Mouse (Mus musculus) kidney, adult 9 months (tissue): ENCODE measurements around the gene Crp.

Source experiments
- DNase-seq: peaks from one replicate; pipeline ENCODE4 v3.0.0; 2022

Gene Crp

DNA sequence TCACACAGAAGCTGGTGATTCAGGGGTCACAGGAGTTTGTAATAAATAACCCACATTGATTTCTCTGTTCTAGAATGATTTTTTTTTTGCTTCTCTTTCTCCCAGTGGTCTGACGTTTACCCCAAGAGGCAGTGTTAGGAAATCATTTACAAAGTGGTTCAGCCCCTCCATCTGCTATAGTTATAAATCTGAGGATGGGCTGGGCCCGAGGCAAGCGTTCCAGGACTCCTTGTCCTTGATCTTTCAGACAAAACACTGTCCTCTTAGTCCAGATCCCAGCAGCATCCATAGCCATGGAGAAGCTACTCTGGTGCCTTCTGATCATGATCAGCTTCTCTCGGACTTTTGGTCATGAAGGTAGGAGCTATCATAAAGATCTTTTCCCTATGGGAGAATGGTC, at the start of gene Crp:
Crp (plus strand) TSS at position 212 of the 400 bp plus-strand sequence.
- DNase-seq = no peak

DNA sequence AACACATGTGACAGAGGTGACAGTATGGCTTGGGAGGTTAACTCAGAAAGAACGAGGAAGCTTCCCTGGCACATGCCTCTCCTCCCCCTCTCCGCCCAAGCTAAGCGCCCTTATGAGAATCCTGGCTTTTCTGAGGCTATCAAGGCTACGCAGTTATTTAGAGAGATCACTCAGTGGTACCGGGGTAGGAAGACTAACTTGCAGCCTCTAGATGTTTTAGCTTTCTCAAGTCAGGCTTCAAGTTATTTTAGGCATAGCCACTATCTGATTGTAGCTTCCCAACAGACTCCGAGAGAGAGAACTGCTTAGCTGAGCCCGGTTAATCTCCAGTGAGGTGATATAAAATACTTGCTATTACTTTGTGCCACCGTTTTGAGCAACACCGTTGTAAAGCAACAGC, 48.5 kb upstream of the Crp start:
- no peak for DNase-seq

DNA sequence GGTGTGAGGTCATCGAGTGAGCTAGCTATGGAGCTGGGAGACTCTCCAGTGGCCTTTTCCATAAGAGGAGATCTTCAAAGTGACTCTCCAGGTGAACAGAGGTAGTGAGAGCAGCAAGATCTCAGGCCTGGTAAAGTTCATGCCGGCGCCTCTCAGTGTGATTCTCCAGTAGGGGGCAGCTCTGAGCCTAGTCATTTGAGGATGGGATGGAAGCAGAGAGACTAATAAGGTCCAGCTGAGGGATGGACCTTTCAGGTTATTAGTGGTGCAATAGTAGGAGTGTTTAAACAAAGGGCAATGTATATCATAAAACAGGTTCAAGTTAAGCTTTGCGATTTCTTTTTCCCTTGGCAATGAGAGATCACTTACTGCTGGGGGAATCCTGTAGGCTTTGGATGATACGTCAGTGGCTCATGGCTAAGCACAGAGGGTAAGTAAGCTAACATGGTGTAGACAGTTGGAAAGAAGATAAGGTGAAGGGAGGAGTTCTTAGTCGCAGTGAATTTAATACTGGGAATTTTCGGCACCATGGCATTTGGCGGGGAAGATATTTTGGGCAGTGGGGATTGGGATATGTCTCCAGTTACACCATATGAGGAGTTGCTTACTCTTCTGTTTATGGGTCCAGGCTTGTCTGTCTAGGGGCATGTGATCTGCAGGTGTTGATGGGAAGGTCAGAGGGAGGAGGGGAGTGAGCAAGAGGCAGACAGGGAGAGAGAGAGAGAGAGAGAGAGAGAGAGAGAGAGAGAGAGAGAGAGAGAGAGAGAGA, 47.2 kb upstream of the Crp start:
- DNase-seq = no peak

DNA sequence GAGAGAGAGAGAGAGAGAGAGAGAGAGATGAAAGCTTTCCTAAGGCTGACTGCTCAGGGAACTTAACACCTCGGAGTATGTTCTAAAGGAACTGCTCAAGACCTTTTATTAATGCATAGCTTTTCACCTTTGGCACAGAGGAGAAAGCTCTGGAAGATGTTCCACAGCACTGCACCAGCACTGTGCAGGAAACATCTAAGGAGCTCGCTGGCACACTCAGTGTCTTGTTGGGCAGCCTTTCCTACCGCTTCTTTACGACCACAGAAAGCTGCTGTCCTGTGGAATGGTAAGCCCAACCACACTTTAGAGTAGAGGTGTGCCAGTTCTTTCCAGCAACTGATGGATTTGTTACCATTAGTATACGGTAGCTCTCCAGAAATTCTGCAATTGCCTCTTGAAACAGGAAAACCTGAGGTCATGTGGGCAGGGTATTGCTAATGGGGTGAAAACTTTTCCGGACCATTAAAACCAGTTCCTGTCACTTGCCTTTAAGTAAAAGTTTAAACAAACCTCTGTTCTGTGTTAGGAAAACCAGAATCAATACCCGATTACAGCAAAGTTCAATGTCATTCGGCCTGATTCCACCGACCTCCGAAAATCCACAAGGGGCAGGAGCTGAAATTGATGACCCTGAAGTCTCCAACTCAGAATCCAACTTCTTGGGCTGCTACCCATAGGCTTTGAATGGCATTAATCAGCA, 46.4 kb upstream of the Crp start:
- no peak for DNase-seq

DNA sequence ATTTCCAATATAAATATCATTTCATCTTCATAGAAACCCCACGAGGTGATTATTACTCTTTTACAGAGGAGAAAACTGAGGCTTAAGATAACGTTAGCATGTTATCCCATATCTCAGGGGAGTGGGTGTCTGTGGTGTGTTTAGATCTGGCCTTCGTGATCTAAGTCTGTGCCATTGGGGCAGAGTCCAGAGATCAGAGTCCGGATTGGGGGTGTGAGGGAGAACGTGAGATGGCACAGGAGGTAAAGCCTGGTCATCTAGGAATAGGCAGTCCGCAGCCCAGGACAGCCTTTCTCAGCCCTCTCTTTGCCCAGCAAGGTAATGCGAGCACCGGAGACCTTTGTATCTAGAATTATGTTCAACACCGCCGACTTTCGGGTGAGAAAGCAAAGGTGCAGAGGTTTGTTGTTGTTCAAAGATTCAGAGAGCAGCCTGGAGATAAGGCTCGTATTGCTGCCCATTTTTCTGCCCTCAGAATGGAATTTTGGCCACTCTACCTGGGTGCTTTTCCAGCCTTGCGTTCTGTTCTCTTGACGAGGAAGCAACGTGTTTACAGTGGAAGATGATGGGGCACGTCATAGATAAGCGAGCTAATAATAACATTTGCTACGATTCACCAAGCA, 45.7 kb upstream of the Crp start:
- no peak for DNase-seq

DNA sequence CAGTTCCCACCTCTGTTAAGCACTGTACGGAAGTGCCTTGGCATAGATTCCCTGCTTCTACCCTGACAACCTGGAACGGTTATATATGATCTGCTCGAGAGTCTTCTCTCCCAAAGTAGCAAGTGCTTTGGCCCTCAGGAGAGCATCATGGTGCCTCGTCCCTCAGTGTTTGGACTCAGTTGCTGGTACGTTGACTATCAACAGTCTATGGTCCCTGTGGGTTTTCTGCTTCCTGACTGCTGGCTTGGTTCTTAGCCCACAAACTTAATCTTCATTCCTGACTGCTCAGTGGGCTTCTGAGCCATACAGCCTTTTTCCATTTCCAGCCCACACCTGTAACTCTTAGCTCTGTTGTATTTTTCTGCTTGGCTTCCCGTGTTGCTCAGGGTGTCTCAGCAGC, 44.0 kb upstream of the Crp start:
- DNase-seq = no peak

DNA sequence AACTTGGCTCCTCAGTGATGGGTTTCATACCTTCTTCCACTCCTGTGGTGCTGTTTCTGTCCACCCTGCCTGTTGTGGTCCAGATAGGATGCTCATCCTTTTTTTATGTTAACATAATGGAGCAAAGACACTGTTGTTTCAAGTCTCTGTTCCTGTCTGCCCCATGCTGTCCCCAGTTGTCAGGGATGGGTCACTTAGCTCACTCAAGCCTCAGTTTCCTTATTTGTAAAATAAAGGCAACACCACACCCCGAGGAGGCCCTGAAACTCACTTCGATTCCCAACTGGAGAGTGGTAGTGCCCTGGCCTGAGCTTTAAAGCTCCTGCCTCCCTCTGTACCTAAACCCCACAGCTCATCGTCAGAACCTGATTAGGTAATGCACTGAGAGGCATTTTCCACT, 40.6 kb upstream of the Crp start:
- no peak for DNase-seq

DNA sequence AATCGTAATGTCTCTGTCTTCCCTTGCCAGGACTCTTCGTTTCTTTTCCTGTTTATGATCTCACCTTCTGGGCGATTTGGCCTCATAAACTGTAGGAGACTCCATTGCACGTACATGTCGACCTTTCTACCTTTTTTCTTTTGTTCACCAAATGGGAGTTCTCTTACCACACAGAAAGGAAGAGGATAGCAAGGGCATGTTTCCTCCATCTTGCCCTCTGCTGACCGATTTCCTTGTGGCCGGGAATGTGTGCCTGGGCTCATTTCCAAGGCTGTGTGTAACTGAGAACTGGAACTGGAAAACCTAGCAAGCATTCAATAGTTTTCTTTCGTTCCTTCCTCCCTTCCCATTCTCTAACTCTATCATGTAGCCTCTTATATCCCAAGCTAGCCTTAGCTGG, 38.2 kb upstream of the Crp start:
- no peak for DNase-seq

DNA sequence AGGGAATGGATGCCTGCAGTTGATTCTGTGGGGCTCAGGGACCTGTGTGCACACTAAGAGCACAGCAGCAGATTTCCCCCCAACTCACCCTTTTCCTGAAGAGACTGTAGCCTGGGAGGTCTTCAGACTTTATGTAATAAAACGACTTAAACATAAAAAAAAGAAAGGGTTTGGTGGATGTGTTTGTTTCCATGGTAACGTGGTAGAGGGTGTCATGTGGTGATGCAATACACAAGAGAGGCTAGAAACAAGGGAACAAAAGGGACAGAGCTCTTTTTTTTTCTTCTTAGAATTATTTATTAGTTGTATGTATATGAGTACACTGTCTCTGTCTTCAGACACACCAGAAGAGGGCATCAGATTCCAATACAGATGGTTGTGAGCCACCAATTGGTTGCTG, 32.4 kb upstream of the Crp start:
- DNase-seq = no peak

DNA sequence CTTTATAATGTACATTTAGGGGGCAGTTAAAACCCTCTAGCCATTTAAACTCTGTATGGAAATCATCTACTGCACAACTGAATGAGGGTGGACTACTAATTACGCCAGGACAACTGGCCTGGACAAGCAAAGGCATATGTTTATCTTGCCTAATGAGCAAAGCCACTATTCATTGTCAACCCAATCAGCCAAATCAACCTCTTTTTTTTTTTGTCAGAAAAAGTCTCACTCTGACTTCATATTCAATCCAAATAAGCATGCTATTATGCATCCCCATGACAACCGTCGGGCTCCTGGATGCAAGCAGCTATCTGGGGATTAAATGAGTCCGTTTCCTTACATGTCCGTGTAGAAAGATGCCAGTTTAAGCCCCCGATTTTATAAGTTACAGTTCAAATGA, 30.3 kb upstream of the Crp start:
- DNase-seq = no peak

DNA sequence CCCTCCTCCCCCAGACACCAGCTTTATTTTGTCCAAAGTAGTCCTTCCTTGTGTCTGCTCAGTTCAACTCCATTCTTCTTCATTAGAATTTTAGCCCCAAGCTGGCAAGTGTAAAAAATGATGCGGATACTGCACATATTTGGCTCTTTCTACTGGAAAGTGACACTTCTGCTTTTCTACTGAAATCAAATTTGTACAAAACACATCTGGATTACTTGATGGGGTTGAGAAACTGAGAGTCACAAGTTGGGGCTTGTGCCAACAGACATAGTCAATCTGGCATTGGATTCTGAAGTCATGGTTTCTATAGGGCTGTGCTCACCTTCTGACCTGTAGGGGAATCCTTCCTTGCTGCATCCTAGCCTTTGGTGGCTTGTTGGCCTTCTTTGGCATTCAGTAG, 27.1 kb upstream of the Crp start:
- DNase-seq = no peak

DNA sequence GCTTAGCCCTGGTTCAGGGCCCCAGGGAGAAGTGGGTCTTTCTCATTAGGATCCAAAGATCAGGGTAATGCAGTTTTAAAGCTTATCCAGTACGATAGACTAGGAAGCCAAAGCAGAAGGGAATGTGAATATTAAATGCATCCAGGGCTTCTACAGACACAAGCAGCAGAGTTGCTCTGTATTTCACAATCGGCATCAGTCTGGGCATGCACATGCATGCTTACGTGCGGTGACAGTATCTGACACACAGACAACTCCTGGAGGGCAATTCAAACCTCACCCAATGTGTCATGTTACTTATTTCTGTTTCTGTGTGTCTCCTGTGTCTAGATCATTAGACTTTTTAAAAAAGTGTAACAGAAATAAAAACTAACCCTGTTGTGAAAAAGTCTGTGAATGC, 17.1 kb upstream of the Crp start:
- DNase-seq = no peak

DNA sequence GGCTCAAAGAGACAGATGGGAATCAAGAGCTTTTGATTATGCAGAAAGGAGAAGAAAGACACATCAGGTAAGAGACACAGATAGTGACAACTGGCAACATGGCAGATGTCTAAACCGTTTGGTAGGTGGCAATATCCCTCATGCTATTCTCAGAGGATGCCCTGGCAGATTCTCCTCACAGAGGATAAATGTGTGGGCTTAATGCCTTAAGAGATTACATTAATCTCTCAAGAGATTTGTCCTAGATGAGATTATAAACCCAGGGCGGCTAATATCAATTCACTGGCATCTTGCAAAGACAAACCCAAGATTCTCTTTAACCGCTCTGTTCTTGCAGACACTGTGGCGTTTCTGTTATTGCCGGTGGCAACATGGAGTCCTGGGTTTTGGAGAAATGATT, 14.3 kb upstream of the Crp start:
- no peak for DNase-seq

DNA sequence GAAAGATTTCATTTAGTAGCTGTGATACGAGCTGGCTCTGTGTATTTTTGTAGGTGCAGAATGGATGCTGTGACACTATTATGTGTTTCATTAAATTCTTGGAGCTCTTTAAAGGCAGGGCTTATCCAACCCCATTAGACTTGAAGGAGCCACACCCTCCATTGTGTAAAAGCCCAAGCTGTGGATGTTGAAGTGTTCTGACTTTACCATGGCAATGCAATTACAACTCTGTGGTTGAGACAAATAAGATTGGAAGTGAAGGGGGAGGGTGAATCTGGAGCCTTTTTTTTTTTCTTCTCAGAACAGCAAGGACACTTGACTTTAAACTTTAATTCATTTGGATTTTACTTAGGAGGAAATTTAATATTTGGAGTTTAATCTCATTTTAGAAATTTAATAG, 13.9 kb upstream of the Crp start:
- DNase-seq = no peak

DNA sequence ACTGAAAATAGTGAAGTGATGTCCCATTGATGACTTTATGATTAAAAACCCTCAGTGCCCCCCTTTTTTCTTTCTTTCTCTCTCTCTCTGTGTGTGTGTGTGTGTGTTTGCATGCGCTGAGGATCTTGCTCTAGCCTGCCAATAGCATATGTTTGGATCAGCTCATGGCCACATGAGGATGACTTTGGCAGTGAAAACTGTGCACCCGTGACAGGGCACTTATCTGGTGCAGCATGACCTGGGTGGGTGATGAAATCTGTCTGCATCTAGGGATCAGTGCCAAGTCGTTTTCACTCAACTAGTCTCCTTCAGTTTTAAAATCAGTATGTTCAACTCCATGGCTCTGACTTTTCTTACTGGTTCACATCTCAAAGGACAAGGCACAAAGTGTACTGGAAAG, 12.7 kb upstream of the Crp start:
- DNase-seq = no peak

DNA sequence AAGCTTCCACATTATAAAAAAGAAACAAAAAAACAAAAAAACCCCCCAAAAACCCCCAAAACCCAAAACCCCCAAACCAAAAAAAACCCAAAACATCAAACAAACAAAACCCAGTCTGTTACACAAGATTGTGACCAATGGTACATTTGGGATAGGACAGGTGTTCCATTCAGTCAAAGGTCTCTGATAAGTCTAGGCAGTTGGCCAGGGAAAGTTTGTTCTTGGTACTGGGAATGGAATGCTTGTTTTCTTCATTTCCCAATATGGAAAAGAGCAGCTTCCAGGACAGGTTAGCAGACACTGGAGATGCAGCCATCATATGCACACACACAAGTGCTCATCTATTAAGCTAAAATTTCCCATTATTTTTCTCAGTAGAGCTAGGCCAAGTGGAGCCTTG, 433 bp upstream of the Crp start:
- no peak for DNase-seq

DNA sequence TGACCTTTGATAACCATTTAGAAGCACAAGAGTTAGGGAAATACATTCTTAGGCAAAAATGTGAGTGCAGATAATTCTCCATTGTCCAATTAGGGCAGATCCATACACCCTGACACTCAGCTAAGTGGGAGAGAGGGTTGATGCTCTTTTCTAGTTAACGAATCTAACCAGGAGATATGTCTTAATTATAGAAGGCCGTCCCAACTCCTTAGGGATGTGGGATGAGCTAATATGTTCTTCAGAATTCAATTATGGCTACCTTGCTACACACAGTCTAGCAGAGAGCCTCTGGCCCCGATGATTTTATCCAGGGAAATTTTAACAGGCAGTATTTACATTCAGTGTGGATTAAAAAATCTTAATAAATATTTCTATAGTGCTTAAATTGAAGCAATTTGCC, 3.0 kb downstream of the Crp start:
- no peak for DNase-seq

DNA sequence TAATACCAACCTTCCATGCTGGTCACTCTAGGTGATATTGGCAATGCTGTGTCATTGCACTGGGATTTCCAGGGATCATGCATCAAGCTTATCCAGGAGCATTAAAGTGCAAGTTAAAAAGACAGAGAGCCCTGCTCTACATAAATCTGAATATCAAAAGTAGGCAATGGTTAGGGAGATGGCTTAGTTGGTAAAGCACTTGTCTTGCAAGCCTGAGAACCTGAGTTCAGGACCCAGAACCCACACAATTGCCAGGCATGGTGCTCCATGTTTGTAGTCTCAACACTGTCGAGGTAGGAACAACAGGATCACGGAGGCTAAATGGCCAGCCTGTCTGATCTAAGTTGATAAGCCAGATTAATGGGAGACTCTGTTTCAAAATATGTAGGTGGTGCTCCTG, 3.5 kb downstream of the Crp start:
- DNase-seq = no peak

DNA sequence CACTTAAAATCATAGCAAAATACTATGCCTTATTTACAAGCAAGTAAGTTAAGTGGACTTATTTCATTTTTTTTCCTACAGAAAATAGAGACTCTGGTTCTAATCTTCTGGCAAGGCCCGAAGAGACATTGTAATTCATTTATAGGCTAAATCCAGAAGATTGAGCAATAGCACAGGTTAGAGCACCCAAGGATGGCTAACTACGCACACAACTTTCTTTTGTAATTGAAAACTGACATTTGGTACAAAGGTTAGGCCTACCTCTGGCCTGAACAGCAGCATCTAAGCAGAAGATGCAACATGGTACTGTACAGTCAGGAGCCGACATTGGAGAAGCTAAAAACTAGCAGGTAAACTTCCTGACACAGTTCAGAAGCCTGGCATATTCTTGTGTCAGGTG, 4.0 kb downstream of the Crp start:
- peak; percentile 17 for DNase-seq

DNA sequence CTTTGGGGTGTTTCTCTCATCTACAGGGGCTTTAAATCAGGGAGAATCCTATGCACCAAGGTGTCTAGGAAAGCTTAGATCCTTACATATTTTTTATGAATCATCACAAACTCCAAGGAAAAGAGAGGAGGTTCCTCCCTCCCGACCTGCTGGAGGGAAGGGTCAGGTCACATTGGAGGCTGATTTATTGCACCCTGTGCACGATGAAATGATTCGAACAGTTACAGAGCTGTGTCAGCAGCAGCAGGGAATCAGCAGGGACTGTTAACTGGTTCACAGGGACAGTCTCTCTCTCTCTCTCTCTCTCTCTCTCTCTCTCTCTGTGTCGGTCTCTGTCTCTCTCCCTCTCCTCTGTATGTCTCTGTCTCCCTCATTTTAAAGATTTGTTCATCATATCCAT, 6.9 kb downstream of the Crp start:
- DNase-seq = no peak

DNA sequence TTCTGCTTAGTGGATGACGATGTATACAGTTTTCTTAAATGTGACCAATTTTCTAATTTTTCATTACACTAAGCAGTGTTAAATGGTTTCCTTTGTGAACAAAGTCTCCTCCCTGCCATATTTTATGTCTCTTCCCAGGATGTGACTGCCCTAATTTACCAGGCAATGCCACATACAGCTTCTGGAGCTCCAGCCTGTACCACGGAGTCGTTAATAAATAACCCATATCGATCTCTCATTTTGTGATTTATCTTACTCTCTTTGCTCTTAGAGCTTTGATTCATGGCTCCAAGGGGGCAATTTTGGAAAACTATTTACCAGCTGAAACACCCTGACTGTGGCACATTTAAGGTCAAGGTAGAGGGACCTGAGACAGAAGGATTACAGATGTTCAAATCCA, 8.4 kb downstream of the Crp start:
- no peak for DNase-seq

DNA sequence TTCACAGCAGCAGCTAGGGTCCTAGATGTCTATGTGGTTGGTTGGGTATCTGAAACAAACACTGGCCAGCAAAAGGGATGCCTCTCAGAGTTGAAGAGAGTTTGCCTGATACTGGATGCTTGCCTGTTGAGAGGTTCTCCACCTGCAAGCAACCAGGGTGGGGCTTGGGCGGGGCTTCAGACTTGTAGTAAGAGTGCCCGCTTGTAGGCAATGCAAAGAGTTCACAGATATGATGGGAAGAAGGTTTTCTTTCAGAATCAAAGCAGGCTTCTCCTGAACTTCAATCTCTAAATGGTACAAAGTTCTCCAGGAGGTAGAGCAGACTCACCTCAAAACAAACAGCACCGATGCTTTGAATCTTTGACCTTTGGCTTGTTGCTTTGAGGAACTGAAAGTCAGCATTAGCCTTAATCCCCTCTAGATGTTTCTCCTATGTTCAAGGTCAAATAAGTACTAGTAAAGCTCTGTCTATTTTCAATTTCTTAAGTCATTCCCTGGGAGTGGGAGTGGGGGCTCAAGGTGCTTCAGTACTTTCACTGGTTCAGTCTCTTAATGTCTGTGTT, 12.0 kb downstream of the Crp start:
- DNase-seq = no peak

DNA sequence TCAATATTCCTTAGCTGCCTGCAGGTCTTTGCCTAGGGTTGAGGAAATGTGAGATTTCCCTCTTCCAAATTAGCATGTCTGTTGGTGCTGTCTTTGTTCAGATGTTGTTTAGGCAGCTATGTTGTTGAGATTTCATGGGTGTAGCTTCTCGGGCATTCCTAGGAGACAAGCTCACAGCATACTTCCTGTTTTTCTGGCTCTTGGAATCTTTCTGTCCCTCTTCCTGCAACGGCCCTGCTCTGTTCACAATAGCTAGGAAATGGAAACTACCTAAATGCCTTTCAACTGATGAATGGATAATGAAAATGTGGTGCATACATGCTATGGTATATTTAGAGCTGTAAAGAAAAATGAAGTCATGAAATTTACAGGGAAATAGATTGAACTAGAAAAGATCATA, 13.5 kb downstream of the Crp start:
- DNase-seq = no peak

DNA sequence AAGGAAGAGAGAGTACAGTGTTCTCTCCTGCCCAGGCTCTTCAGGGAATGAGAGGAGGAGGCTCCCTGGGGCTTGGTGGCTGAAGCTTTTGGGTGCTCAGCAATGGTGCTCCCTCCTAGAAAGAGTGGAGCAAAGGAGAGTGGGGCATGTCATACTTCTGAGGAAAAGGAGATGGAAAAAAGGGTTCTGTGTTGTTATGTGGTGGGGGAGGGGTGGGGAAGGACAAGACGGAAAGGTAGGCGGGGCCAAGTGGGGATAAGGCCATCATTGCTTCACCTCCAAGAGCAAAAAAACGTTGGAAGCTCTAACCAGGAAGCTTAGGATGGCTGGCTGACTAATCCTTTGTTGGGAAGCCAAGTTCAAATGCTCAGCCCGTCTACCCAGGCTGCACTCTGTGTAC, 14.1 kb downstream of the Crp start:
- DNase-seq = no peak
